Mouse (Mus musculus) olfactory bulb, adult 2 months (tissue): ENCODE measurements around the gene 5730522E02Rik.

Source experiments
- CTCF ChIP-seq: fragments of 200-500 bp; IDR thresholded peaks from 2 replicates; pipeline ENCODE4 v1.5.1; 2012; ENCODE audit warnings: low read depth, mild to moderate bottlenecking, low read length, moderate library complexity; ENCODE audit not compliant: insufficient read depth
- POLR2A ChIP-seq: fragments of 200-500 bp; IDR thresholded peaks from 2 replicates; pipeline ENCODE4 v1.6.1; 2012; ENCODE audit warnings: mild to moderate bottlenecking, low read depth, low read length, moderate library complexity; ENCODE audit not compliant: insufficient read depth

- no peak for TF ChIP-seq POLR2A
- no peak for TF ChIP-seq CTCF
These were observed 621.1 kb downstream of the 5730522E02Rik start for GRCm38 (mm10) chr11:25589509-25589908.
